Mouse (Mus musculus): ENCODE measurements at regions not wholly inside any gene's neighbourhood (a gene's known extent, or its start where the extent isn't known, plus 50 kb on each side); places are given as distances from the start of the nearest gene placed in this dataset.

DNA sequence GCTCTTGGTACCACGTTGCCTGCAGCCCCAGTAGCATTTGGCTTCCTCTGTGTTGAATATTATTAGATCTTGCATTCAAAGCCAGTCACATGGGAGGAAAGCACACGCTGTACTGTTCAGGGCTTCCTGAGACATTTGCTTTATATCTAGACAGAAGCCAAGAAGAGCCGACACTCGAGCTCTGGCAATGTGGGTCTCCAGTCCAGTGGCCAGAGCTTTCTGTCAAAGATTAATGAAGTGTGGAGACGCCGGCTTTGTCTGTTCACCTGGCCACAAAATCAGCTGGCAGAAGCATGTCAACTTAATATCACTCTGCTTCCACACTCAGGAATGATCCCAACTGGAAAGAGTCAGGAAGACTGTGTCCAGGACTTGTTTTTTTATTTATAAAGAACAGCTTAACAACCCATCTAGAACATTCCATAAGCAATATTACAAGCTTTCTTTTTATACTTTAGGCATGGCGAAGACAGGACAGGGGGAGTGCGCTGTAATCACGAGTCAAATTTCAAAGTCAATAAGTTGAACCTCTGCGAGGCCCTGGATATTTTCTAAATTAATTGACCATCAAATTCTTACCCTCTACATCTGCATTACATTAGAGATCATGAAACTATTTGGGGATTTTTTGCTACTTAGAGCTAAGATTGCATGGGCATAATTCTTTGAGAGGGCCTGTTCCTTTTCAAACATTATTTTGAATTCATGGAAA lies 214.3 kb upstream of the F930015N05Rik start:
- Histone ChIP-seq H3K9ac (ENCODE audit: insufficient read depth, low read depth, low read length, poor library complexity, severe bottlenecking) (no peak overlapping the region), H3K9me3 (ENCODE audit: control insufficient read depth, insufficient read depth, low read depth, low read length) (no peaks in the 10 kb centered on the region), H3K4me1 (ENCODE audit: control insufficient read depth in 2 of 2, insufficient read depth in 2 of 2, low read length in 2 of 2, poor library complexity in 1 of 2) (no peaks in the 10 kb centered on the region), H3K4me3 (ENCODE audit: insufficient read depth in 1 of 2, low read depth in 1 of 2, low read length in 2 of 2, poor library complexity in 1 of 2, severe bottlenecking in 1 of 2) (no peak overlapping the region), H3K27ac (ENCODE audit: insufficient read depth, low read depth, low read length, poor library complexity, severe bottlenecking) (no peak overlapping the region), H3K36me3 (ENCODE audit: control insufficient read depth, insufficient read depth, low read length, poor library complexity, severe bottlenecking) (no peaks in the 10 kb centered on the region)
- DNase-seq (ENCODE audit: low read depth, low spot score), result no peak
- TF ChIP-seq HCFC1 (IDR thresholded peaks at IDR 0.05; ENCODE audit: borderline replicate concordance, insufficient read depth, low read length), result no peak
- in situ Hi-C loops (cut with MboI; ENCODE audit: low sequenced_read_pairs in 2 of 2, unreplicated experiment in 2 of 2), result no loop called here

DNA sequence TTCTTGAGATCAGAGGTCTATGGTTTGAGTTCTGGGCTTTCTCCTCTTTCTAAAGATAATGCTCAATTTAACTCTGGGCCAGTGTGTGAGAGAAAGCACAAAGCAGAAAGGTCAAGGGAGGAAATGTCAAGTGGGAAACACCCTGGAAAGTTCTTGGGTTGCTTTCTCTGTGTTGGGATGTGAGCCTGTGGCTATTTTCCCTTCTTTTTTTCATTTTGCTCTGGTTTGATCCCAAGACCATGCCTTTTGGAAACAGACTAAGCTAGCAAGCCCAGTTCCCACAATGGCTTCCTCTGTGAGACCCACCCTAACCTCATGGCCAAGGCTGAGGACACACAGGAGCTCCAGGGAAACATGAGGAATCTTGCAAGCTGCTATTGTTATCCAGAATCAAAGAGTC lies 216.4 kb upstream of the F930015N05Rik start:
- TF ChIP-seq MAFK (IDR thresholded peaks at IDR 0.05; ENCODE audit: insufficient read depth, low read depth, low read length) (no peak), ZNF384 (IDR thresholded peaks at IDR 0.05; ENCODE audit: low read depth, low read length) (no peak), CHD2 (IDR thresholded peaks at IDR 0.05; ENCODE audit: low read depth, low read length) (no peak), ZC3H11A (IDR thresholded peaks at IDR 0.05; ENCODE audit: borderline replicate concordance, low read depth, low read length) (no peak), HCFC1 (IDR thresholded peaks at IDR 0.05; ENCODE audit: borderline replicate concordance, insufficient read depth, low read length) (no peak)
- no peak for DNase-seq (ENCODE audit: low read depth, low spot score)
- Histone ChIP-seq H3K4me3 (ENCODE audit: insufficient read depth in 1 of 2, low read depth in 1 of 2, low read length in 2 of 2, poor library complexity in 1 of 2, severe bottlenecking in 1 of 2) (no peak overlapping the region), H3K9ac (ENCODE audit: insufficient read depth, low read depth, low read length, poor library complexity, severe bottlenecking) (no peak overlapping the region), H3K9me3 (ENCODE audit: control insufficient read depth, insufficient read depth, low read depth, low read length) (no peaks in the 10 kb centered on the region), H3K27ac (ENCODE audit: insufficient read depth, low read depth, low read length, poor library complexity, severe bottlenecking) (no peak overlapping the region), H3K4me1 (ENCODE audit: control insufficient read depth in 2 of 2, insufficient read depth in 2 of 2, low read length in 2 of 2, poor library complexity in 1 of 2) (no peaks in the 10 kb centered on the region), H3K36me3 (ENCODE audit: control insufficient read depth, insufficient read depth, low read length, poor library complexity, severe bottlenecking) (no peaks in the 10 kb centered on the region)
- in situ Hi-C loops (cut with MboI; ENCODE audit: low sequenced_read_pairs in 2 of 2, unreplicated experiment in 2 of 2), result no loop called here

GRCm38 (mm10) chr11:64655162-64655561 lies 218.7 kb upstream of the F930015N05Rik start:
- no peak overlapping the region for H3K9ac ChIP-seq (ENCODE audit: insufficient read depth, low read depth, low read length, poor library complexity, severe bottlenecking)
- no peak overlapping the region for H3K4me3 ChIP-seq (ENCODE audit: insufficient read depth in 1 of 2, low read depth in 1 of 2, low read length in 2 of 2, poor library complexity in 1 of 2, severe bottlenecking in 1 of 2)
- no peak for TF ChIP-seq MAFK (IDR thresholded peaks at IDR 0.05; ENCODE audit: insufficient read depth, low read depth, low read length)
- TF ChIP-seq ZNF384 (IDR thresholded peaks at IDR 0.05; ENCODE audit: low read depth, low read length), result no peak
- no peak for TF ChIP-seq CHD2 (IDR thresholded peaks at IDR 0.05; ENCODE audit: low read depth, low read length)
- H3K36me3 ChIP-seq (ENCODE audit: control insufficient read depth, insufficient read depth, low read length, poor library complexity, severe bottlenecking), result no peaks in the 10 kb centered on the region
- H3K27ac ChIP-seq (ENCODE audit: insufficient read depth, low read depth, low read length, poor library complexity, severe bottlenecking), result no peak overlapping the region
- H3K9me3 ChIP-seq (ENCODE audit: control insufficient read depth, insufficient read depth, low read depth, low read length), result no peaks in the 10 kb centered on the region
- in situ Hi-C loops (cut with MboI; ENCODE audit: low sequenced_read_pairs in 2 of 2, unreplicated experiment in 2 of 2), result no loop called here
- no peaks in the 10 kb centered on the region for H3K4me1 ChIP-seq (ENCODE audit: control insufficient read depth in 2 of 2, insufficient read depth in 2 of 2, low read length in 2 of 2, poor library complexity in 1 of 2)
- DNase-seq (ENCODE audit: low read depth, low spot score), result no peak

DNA sequence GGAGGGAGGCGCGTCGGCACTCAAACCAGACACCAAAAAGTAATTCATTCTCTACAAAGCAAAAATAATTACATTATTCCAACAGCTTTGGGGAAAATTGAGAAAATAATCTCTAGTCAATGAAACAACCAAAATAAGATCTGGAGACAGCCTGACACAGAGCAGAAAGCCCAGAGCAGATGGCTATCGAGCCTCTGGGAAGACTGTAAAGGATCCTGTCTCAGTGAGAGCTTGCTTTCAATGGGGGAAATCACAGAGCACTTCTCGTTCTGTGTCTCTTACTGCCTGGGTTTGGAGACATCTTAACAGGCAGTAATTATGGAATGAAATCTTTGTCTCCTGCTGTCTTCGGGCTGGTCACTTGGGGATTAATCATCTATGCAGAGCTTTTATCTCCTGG lies 226.7 kb upstream of the F930015N05Rik start:
- Histone ChIP-seq H3K36me3 (ENCODE audit: control insufficient read depth, insufficient read depth, low read length, poor library complexity, severe bottlenecking) (no peaks in the 10 kb centered on the region), H3K27ac (ENCODE audit: insufficient read depth, low read depth, low read length, poor library complexity, severe bottlenecking) (no peak overlapping the region), H3K4me3 (ENCODE audit: insufficient read depth in 1 of 2, low read depth in 1 of 2, low read length in 2 of 2, poor library complexity in 1 of 2, severe bottlenecking in 1 of 2) (no peak overlapping the region), H3K9me3 (ENCODE audit: control insufficient read depth, insufficient read depth, low read depth, low read length) (no peaks in the 10 kb centered on the region), H3K9ac (ENCODE audit: insufficient read depth, low read depth, low read length, poor library complexity, severe bottlenecking) (no peak overlapping the region), H3K4me1 (ENCODE audit: control insufficient read depth in 2 of 2, insufficient read depth in 2 of 2, low read length in 2 of 2, poor library complexity in 1 of 2) (no peaks in the 10 kb centered on the region)
- in situ Hi-C loops (cut with MboI; ENCODE audit: low sequenced_read_pairs in 2 of 2, unreplicated experiment in 2 of 2), result no loop called here
- no peak for DNase-seq (ENCODE audit: low read depth, low spot score)
- TF ChIP-seq ZNF384 (IDR thresholded peaks at IDR 0.05; ENCODE audit: low read depth, low read length), result no peak
- TF ChIP-seq MAFK (IDR thresholded peaks at IDR 0.05; ENCODE audit: insufficient read depth, low read depth, low read length), result no peak
- no peak for TF ChIP-seq CHD2 (IDR thresholded peaks at IDR 0.05; ENCODE audit: low read depth, low read length)
- TF ChIP-seq ZC3H11A (IDR thresholded peaks at IDR 0.05; ENCODE audit: borderline replicate concordance, low read depth, low read length), result no peak
- TF ChIP-seq HCFC1 (IDR thresholded peaks at IDR 0.05; ENCODE audit: borderline replicate concordance, insufficient read depth, low read length), result no peak

DNA sequence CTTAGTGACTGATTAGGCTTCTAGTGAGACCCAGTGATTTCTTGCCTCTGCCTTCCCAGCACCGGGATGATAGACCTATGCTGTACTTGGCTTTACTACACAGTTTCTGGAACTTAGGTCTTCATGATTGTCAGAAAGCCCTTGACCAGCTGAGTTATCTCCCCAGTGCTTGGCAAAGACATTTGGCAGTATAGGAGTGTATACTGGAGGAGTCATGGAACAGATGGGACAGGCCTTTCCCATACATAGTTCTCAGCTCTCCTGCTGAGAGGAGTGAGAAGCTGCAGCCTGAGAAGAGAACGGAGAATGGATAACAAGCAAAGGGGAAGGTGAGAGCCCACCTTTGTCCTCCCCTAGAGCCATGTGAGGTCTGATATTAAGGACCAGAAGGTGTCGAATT lies 230.6 kb upstream of the F930015N05Rik start:
- in situ Hi-C loops (cut with MboI; ENCODE audit: low sequenced_read_pairs in 2 of 2, unreplicated experiment in 2 of 2), result no loop called here
- DNase-seq (ENCODE audit: low read depth, low spot score), result no peak
- H3K36me3 ChIP-seq (ENCODE audit: control insufficient read depth, insufficient read depth, low read length, poor library complexity, severe bottlenecking), result no peaks in the 10 kb centered on the region
- no peak overlapping the region for H3K4me3 ChIP-seq (ENCODE audit: insufficient read depth in 1 of 2, low read depth in 1 of 2, low read length in 2 of 2, poor library complexity in 1 of 2, severe bottlenecking in 1 of 2)
- no peak for TF ChIP-seq ZC3H11A (IDR thresholded peaks at IDR 0.05; ENCODE audit: borderline replicate concordance, low read depth, low read length)
- no peak for TF ChIP-seq HCFC1 (IDR thresholded peaks at IDR 0.05; ENCODE audit: borderline replicate concordance, insufficient read depth, low read length)
- TF ChIP-seq CHD2 (IDR thresholded peaks at IDR 0.05; ENCODE audit: low read depth, low read length), result no peak
- no peak for TF ChIP-seq MAFK (IDR thresholded peaks at IDR 0.05; ENCODE audit: insufficient read depth, low read depth, low read length)
- H3K4me1 ChIP-seq (ENCODE audit: control insufficient read depth in 2 of 2, insufficient read depth in 2 of 2, low read length in 2 of 2, poor library complexity in 1 of 2), result no peaks in the 10 kb centered on the region
- no peaks in the 10 kb centered on the region for H3K9me3 ChIP-seq (ENCODE audit: control insufficient read depth, insufficient read depth, low read depth, low read length)
- no peak overlapping the region for H3K9ac ChIP-seq (ENCODE audit: insufficient read depth, low read depth, low read length, poor library complexity, severe bottlenecking)
- no peak overlapping the region for H3K27ac ChIP-seq (ENCODE audit: insufficient read depth, low read depth, low read length, poor library complexity, severe bottlenecking)
